In the genomic region with DNA sequence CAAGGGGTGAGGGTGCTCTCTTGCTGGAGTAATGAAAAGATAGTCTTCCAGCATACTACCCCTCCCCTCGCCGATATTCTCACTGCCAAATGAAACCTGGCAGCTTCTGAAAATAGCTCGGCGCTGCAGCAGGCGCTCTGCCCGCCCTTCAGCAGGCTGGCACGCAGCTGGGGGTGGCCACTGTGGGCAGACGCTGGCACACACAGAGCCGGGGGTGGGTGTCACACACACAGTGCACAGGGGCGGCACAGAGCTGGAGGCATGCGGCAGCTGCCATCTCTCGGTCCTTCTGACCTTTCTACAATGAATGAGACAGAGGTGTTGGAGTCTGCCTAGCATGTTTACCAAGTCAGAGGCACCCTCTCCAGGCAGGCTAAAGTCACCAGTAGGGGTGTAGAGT, we compare ENCODE assay signal across 9 mouse cellular contexts. TPM values are rescaled to one million over a fixed set of nuclear protein-coding genes. Genes with fewer than 3 reads are reported as not detected.
DNase-seq lines count a peak whose midpoint lies in the region; ATAC-seq lines count a peak whose summit lies in the region.
"Had no signal": no experiment of that assay in that cellular context is flagged by ENCODE, and none has a peak within 500 bp of the region (broad histone marks: within the 10 kb centered on the region; RNA-seq: fewer than 3 reads in every experiment).

No protein-coding gene starts in this region.

- H3K4me1 ChIP-seq in hindbrain, embryonic 16.5 days (ENCODE audit: control insufficient read depth, insufficient read depth, low read depth, low read length), result peaks cover 35% of the 10 kb centered on the region
- H3K4me1 ChIP-seq in liver, embryonic 12.5 days, result no peaks in the 10 kb centered on the region

- intact Hi-C loops in left cerebral cortex, postnatal 36 days (cut with DNase I), result no loop called here

- H3K4me2 ChIP-seq in hindbrain, embryonic 16.5 days (ENCODE audit: low read length), result peak overlapping the region; percentile 42
- no peak overlapping the region for H3K4me2 ChIP-seq in liver, embryonic 12.5 days
- H3K4me2 ChIP-seq: midbrain, embryonic 12.5 days had no signal

- H3K9ac ChIP-seq in hindbrain, embryonic 16.5 days (ENCODE audit: low read depth, low read length), result no peak overlapping the region; the same call in 1 of the 2 replicates
- no peak overlapping the region for H3K9ac ChIP-seq in liver, embryonic 12.5 days
- H3K9ac ChIP-seq: midbrain, embryonic 12.5 days had no signal

- H3K36me3 ChIP-seq in hindbrain, embryonic 16.5 days (ENCODE audit: control insufficient read depth, insufficient read depth, low read length), result no peaks in the 10 kb centered on the region
- peaks cover 4% of the 10 kb centered on the region; the same call in 1 of the 2 replicates for H3K36me3 ChIP-seq in liver, embryonic 12.5 days
- H3K36me3 ChIP-seq: midbrain, embryonic 12.5 days had no signal

- DNase-seq in ovary, postnatal 36 days (ENCODE audit: low spot score), result peak; percentile 64
- DNase-seq in ovary, postnatal 14 days (ENCODE audit: low spot score), result no peak
- peak; percentile 71 to 74 for DNase-seq in frontal cortex, postnatal 10 days (ENCODE audit: low spot score in 2 of 2)
- peak; percentile 85 to 87 for DNase-seq in left cerebral cortex, postnatal 36 days (ENCODE audit: low spot score in 2 of 2)
- no peak for DNase-seq in spleen, postnatal 14 days (ENCODE audit: low spot score in 2 of 2)

- WGBS in hindbrain, embryonic 16.5 days, result 42% methylated on average over 12 of the region's 12 CpGs
- 74% methylated on average over 12 of the region's 12 CpGs for WGBS in liver, embryonic 12.5 days (ENCODE audit: insufficient replicate concordance)

- no peaks in the 10 kb centered on the region for H3K9me3 ChIP-seq in hindbrain, embryonic 16.5 days (ENCODE audit: control insufficient read depth, low read length)
- no peaks in the 10 kb centered on the region for H3K9me3 ChIP-seq in liver, embryonic 12.5 days (replicated peaks)
- H3K9me3 ChIP-seq: midbrain, embryonic 12.5 days had no signal

- peak; percentile 87 for ATAC-seq in hindbrain, embryonic 16.5 days
- ATAC-seq in liver, embryonic 12.5 days, result no peak
- no peak for ATAC-seq in inflammation-experienced regulatory T-cells, adult 6 months

- peak overlapping the region; percentile 60 for H3K27ac ChIP-seq in hindbrain, embryonic 16.5 days (ENCODE audit: low read depth, low read length)
- H3K27ac ChIP-seq in liver, embryonic 12.5 days, result no peak overlapping the region
- H3K27ac ChIP-seq: midbrain, embryonic 12.5 days had no signal

- H3K27me3 ChIP-seq in hindbrain, embryonic 16.5 days (replicated peaks; ENCODE audit: control insufficient read depth, insufficient read depth, low read length), result no peaks in the 10 kb centered on the region
- 0 out of 2 replicates have a peak, but pooled peaks cover 4% of the 10 kb centered on the region for H3K27me3 ChIP-seq in liver, embryonic 12.5 days (replicated peaks)

- no peak overlapping the region for H3K4me3 ChIP-seq in hindbrain, embryonic 16.5 days (ENCODE audit: low read length)
- no peak overlapping the region for H3K4me3 ChIP-seq in liver, embryonic 12.5 days
- H3K4me3 ChIP-seq: midbrain, embryonic 12.5 days had no signal

RNA-seq across cellular contexts. Expression of a gene that starts 22.8 kb away (rescaled TPM):
- polyA plus RNA-seq in hindbrain, embryonic 16.5 days (2015; fragmentation: Nextera tagmentation; extraction: Ambion mirVana), result 14.4 and 15.7 TPM in 2 replicates
- total RNA-seq in left cerebral cortex, postnatal 36 days (2021), result 100 to 1,000 TPM; 209 to 235 TPM
- 0.12 and 0.18 TPM in 2 replicates for polyA plus RNA-seq in liver, embryonic 12.5 days (2016; fragmentation: Nextera tagmentation; extraction: Ambion mirVana)
- not detected for polyA plus RNA-seq in inflammation-experienced regulatory T-cells, adult 6 months (2017; shearing (Covaris generic))

RNA-seq across cellular contexts. Expression of a gene that starts 35.2 kb away (rescaled TPM):
- polyA plus RNA-seq in hindbrain, embryonic 16.5 days (2015; fragmentation: Nextera tagmentation; extraction: Ambion mirVana), result 3.2 TPM in 2 replicates
- total RNA-seq in left cerebral cortex, postnatal 36 days (2021), result 1 to 10 TPM; 2.9 to 4.5 TPM
- 12.5 and 13.2 TPM in 2 replicates for polyA plus RNA-seq in liver, embryonic 12.5 days (2016; fragmentation: Nextera tagmentation; extraction: Ambion mirVana)
- polyA plus RNA-seq in inflammation-experienced regulatory T-cells, adult 6 months (2017; shearing (Covaris generic)), result 10 to 100 TPM; 53.9 to 59.6 (median 59.2) TPM

RNA-seq across cellular contexts. Expression of a gene that starts 41.4 kb away (rescaled TPM):
- 10.9 and 13.7 TPM in 2 replicates for polyA plus RNA-seq in hindbrain, embryonic 16.5 days (2015; fragmentation: Nextera tagmentation; extraction: Ambion mirVana)
- total RNA-seq in left cerebral cortex, postnatal 36 days (2021), result 10 to 100 TPM in 1 of 2 experiments, 1 to 10 TPM in 1; 4.8 to 11.0 TPM
- polyA plus RNA-seq in liver, embryonic 12.5 days (2016; fragmentation: Nextera tagmentation; extraction: Ambion mirVana), result 16.2 and 18.1 TPM in 2 replicates
- 100 to 1,000 TPM in 2 of 3 experiments, 10 to 100 TPM in 1; 85.4 to 124 (median 100) TPM for polyA plus RNA-seq in inflammation-experienced regulatory T-cells, adult 6 months (2017; shearing (Covaris generic))

Comparison
In these comparisons a context has a peak if more than half of its experiments do, and no peak if none do; other contexts are left out.
1. DNase-seq: peak in ovary, postnatal 36 days (single experiment), frontal cortex, postnatal 10 days (2 of 2) and left cerebral cortex, postnatal 36 days (2 of 2); none in ovary, postnatal 14 days (single experiment) and spleen, postnatal 14 days (0 of 2).
2. RNA of a gene that starts 22.8 kb away (polyA plus RNA-seq): 14.4 to 15.7 TPM in hindbrain, embryonic 16.5 days; 0.12 to 0.18 TPM in liver, embryonic 12.5 days and not detected in inflammation-experienced regulatory T-cells, adult 6 months; every median in the first group is over 10 times any median in the second.